Mouse (Mus musculus): Measurements from ENCODE around the gene Fam102b. TPM values are rescaled to one million over a fixed set of nuclear protein-coding genes. Genes with fewer than 3 reads are reported as not detected.

The Fam102b gene
- 3.0 and 3.2 TPM in 2 replicates for polyA plus RNA-seq (2015; fragmentation: Nextera tagmentation; extraction: Ambion mirVana)

DNA sequence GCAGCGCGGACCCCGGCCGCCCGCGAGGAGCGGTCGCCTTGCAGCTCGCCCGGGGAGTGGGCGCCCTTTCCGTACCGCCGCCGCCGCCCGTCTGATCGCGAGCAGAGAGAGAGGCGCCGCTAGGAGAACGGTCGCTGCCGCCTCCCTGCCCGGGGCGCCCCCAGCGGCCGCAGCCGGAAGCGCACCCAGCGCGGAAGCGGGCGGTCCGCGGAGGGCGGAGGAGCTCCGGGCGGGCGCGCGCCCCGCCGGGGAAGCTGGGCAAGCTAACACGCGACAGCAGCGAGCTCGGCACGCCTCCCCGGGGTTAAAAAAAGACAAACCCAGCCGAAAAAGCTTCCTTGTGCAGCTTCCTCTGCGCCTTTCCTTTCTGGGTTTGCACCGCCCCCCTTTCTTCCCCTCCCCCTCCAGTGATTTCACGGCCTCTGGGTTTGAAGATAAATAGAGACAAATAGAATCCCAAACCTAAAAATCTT is at the start of gene Fam102b:
Fam102b (minus strand) TSS at position 93 of the 473 bp plus-strand sequence.
- H3K4me2 ChIP-seq: peak within 1 kb of the TSS; percentile 93
- peak within 1 kb of the TSS; percentile 82 for H3K27ac ChIP-seq (replicated peaks)
- H3K4me1 ChIP-seq: peaks cover 32% of the 10 kb centered on the region
- peak within 1 kb of the TSS; percentile 96 for H3K9ac ChIP-seq
- ATAC-seq (ENCODE audit: extremely low read depth, insufficient number of reproducible peaks, low FRiP score, low TSS enrichment): peak; percentile 74
- no peaks in the 10 kb centered on the region for H3K36me3 ChIP-seq
- H3K9me3 ChIP-seq: no peaks in the 10 kb centered on the region
- H3K27me3 ChIP-seq (replicated peaks): no peaks in the 10 kb centered on the region
- WGBS: under 1% methylated on average over 38 of the region's 54 CpGs
- peak within 1 kb of the TSS; percentile 82 for H3K4me3 ChIP-seq

DNA sequence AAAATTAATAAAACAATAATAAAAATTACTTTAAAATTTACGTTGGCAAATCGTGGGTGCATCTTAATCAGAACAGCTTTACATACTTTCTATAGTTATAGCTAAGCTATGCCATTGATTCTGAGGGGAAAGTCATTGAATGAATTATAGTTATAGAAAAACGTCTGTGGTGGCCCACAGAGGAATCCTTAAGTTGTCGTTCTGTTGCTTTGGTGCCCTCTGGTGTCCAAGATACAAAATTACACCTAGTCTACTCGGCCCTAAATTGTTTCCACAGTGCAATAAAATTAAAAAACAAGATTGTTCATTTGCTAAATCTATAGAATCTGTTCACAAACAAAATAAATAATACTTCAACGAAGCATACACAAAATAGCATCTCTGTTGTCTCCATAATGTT is 35.6 kb upstream of the Fam102b start:
- no peak overlapping the region for H3K4me3 ChIP-seq
- no peaks in the 10 kb centered on the region for H3K9me3 ChIP-seq
- ATAC-seq (ENCODE audit: extremely low read depth, insufficient number of reproducible peaks, low FRiP score, low TSS enrichment): no peak
- H3K27me3 ChIP-seq (replicated peaks): no peaks in the 10 kb centered on the region
- H3K9ac ChIP-seq: no peak overlapping the region
- H3K27ac ChIP-seq (replicated peaks): no peak overlapping the region
- WGBS: 2% methylated on average over 6 of the region's 6 CpGs
- no peak overlapping the region for H3K4me2 ChIP-seq
- H3K4me1 ChIP-seq: no peaks in the 10 kb centered on the region
- no peaks in the 10 kb centered on the region for H3K36me3 ChIP-seq

DNA sequence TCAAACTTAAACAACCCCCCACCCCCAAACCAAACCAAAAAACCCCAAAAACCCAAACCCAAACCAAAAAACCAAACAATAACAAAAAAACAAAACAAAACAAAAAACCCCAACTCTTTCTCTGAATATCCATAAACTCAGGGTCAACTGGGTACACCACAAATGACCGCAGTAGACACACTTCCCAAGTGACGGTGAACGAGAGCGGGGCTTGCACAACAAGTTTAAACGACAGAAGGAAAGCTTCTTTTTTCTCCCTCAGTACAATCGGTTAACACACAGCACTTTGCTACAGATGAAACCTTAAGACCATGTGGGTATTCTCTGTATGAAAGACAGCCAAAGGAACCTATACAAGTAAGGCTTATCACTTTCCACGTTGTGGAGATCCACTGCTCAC is 35.0 kb upstream of the Fam102b start:
- Histone ChIP-seq H3K36me3 (no peaks in the 10 kb centered on the region), H3K4me3 (no peak overlapping the region), H3K27me3 (replicated peaks) (no peaks in the 10 kb centered on the region), H3K4me2 (no peak overlapping the region), H3K9me3 (no peaks in the 10 kb centered on the region), H3K27ac (replicated peaks) (no peak overlapping the region), H3K4me1 (no peaks in the 10 kb centered on the region), H3K9ac (no peak overlapping the region)
- whole genome bisulfite sequencing: 67% methylated on average over 7 of the region's 7 CpGs
- no peak for ATAC-seq (ENCODE audit: extremely low read depth, insufficient number of reproducible peaks, low FRiP score, low TSS enrichment)

DNA sequence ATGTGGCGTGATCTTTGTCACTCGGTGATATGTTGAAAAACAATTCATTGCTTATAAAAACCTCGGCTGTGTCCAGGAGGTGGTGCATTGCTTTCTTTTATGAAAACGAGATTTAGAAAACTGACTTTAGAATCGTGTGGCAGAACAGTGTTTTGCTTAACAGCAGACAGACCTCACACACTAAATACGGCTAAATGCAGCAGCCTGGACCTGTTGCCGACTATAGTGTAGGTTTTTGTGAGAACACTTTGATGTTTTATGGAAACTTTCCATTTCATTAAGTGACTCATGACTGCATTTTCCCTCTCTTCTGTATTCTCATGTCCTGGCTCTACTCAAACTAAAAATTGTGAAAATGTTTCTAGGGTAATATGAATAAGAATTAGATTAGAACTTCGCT is 32.5 kb upstream of the Fam102b start:
- no peaks in the 10 kb centered on the region for H3K9me3 ChIP-seq
- H3K27ac ChIP-seq (replicated peaks): no peak overlapping the region
- no peak for ATAC-seq (ENCODE audit: extremely low read depth, insufficient number of reproducible peaks, low FRiP score, low TSS enrichment)
- H3K4me3 ChIP-seq: no peak overlapping the region
- no peak overlapping the region for H3K9ac ChIP-seq
- no peaks in the 10 kb centered on the region for H3K36me3 ChIP-seq
- 62% methylated on average over 8 of the region's 8 CpGs for WGBS
- H3K4me1 ChIP-seq: no peaks in the 10 kb centered on the region
- H3K27me3 ChIP-seq (replicated peaks): no peaks in the 10 kb centered on the region
- no peak overlapping the region for H3K4me2 ChIP-seq

DNA sequence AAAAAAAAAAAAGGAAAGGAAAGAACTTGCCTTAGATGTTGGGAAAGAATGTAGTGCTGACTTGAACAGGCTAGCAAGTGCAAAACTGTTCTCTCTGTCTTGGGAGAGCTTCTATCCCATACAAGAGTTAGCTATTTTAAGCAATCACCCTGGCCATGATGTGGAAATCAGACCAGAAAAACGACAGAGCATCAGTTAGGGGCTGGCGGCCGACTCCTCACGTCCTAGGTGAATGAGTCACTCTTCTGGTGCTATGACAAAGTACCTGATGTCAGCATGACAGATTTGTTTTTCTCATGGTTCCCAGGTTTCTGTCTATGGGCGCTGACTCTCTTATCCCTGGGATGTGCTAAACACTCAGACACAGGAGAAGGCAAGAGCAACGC is 24.5 kb upstream of the Fam102b start:
- 57% methylated on average over 6 of the region's 6 CpGs for WGBS

DNA sequence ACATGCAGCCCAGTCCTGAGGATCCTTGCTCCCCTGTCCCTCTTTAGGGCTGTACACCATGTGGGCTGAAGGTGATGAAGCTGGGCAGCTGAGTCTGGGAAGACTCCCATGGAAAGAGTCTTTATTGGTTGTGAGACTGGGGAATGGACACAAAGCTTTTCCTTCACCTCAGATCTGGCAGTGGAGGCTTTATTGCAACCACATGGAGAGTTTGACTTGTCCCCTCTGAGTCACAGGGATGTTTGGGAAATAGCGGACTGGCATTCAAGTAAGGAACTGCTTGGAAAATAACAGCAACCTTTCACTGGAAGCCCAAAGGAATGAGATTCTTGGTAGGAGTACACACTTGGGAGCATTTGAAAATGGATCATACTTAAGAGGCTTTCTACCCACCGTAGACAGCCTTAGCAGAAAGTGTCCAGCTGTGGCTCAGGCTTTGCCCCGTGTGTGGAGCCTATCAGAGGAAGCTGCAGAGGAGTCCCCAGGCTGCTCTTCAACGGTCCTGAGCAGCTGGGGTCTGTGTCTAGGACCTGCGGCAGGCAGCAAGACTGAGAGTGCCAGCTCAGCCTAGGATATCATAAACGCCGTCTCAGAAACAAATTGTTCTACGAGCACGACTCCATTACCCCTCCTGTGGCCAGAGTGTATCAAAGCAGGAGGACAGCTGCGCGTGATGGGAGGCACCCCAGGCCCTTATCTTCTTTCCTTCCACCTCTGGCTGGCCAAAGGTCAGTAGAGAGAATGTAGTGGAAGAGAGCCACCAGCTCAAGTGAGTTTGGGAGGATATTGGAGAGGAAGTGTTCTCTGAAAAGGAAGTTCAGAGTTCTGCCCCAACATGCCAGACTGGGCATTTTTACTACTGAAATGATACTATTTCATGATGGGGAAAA is 23.9 kb upstream of the Fam102b start:
- no peak for ATAC-seq (ENCODE audit: extremely low read depth, insufficient number of reproducible peaks, low FRiP score, low TSS enrichment)
- 13% methylated on average over 11 of the region's 11 CpGs for WGBS

More for the DNA sequence above, 24.5 kb upstream of the Fam102b start:
- peaks cover 16% of the 10 kb centered on the region for H3K4me1 ChIP-seq
- no peak overlapping the region for H3K9ac ChIP-seq
- no peaks in the 10 kb centered on the region for H3K36me3 ChIP-seq
- ATAC-seq (ENCODE audit: extremely low read depth, insufficient number of reproducible peaks, low FRiP score, low TSS enrichment): no peak
- H3K4me2 ChIP-seq: peak overlapping the region; percentile 45
- H3K4me3 ChIP-seq: no peak overlapping the region
- H3K27me3 ChIP-seq (replicated peaks): no peaks in the 10 kb centered on the region
- no peak overlapping the region for H3K27ac ChIP-seq (replicated peaks)
- no peaks in the 10 kb centered on the region for H3K9me3 ChIP-seq

DNA sequence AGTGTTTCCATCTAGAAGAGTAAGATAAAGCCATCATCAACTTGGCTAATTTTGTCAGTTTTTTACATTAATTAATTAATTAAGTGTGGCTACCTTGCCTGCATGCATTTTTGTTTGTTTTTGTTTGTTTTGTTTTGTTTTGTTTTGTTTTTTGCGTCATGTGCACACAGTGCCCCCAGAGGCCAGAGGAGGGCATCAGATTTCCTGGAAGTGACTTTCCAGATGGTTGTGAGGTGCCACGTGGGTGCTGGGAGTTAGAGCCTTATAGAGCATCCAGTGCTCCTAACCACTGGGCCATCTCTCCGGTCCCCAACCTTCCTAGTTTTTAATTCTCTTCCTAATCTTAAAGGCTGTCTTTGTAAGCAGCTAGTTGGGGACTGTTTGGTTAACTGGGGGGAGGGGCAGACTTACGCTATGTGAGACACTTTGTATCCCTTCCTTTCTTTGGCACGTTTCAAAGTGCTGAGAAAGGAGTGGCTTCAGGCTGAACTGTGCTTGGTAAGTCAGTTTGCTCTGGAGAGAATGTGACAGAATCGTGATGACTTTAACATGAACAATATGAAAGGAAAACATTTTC is 20.4 kb upstream of the Fam102b start:
- H3K4me2 ChIP-seq: no peak overlapping the region
- no peak overlapping the region for H3K4me3 ChIP-seq
- no peak for ATAC-seq (ENCODE audit: extremely low read depth, insufficient number of reproducible peaks, low FRiP score, low TSS enrichment)
- no peaks in the 10 kb centered on the region for H3K27me3 ChIP-seq (replicated peaks)
- no peak overlapping the region for H3K9ac ChIP-seq
- no peaks in the 10 kb centered on the region for H3K36me3 ChIP-seq
- H3K4me1 ChIP-seq: peaks cover 16% of the 10 kb centered on the region
- 39% methylated on average over 6 of the region's 6 CpGs for WGBS
- H3K27ac ChIP-seq (replicated peaks): no peak overlapping the region
- no peaks in the 10 kb centered on the region for H3K9me3 ChIP-seq

More for the DNA sequence above, 23.9 kb upstream of the Fam102b start:
- H3K4me2 ChIP-seq: peak overlapping the region; percentile 45
- H3K27ac ChIP-seq (replicated peaks): no peak overlapping the region
- peak overlapping the region; percentile 47; the same call in 1 of the 2 replicates for H3K9ac ChIP-seq
- H3K4me1 ChIP-seq: peaks cover 16% of the 10 kb centered on the region
- H3K36me3 ChIP-seq: no peaks in the 10 kb centered on the region
- no peaks in the 10 kb centered on the region for H3K27me3 ChIP-seq (replicated peaks)
- no peaks in the 10 kb centered on the region for H3K9me3 ChIP-seq
- H3K4me3 ChIP-seq: no peak overlapping the region

GRCm38 (mm10) chr3:109046428-109046827 is 19.0 kb upstream of the Fam102b start:
- Histone ChIP-seq H3K36me3 (no peaks in the 10 kb centered on the region), H3K4me2 (no peak overlapping the region), H3K9me3 (no peaks in the 10 kb centered on the region), H3K4me3 (no peak overlapping the region), H3K27me3 (replicated peaks) (no peaks in the 10 kb centered on the region), H3K27ac (replicated peaks) (no peak overlapping the region), H3K9ac (no peak overlapping the region), H3K4me1 (peaks cover 9% of the 10 kb centered on the region)
- WGBS: 75% methylated on average over 3 of the region's 3 CpGs
- ATAC-seq (ENCODE audit: extremely low read depth, insufficient number of reproducible peaks, low FRiP score, low TSS enrichment): no peak

DNA sequence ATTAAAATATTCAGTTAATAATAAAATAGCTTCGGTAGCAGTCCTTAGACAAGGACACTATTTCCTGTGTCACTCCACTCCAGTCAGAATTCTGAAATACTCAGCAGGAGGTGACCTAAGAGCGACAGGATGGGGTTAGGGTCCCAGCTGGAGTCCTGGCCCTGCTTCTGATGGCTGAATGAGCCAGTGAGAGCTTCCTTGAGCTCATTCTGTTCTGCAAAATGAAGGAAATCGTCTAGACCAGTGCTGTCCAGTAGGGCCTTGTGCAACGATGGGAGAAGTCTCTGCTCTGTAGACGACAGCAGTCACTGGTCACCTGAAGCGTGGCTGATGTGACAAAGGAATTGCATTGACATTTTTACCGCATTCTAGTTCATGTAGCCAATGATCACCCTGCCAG is 16.0 kb upstream of the Fam102b start:
- no peaks in the 10 kb centered on the region for H3K9me3 ChIP-seq
- no peak overlapping the region for H3K9ac ChIP-seq
- WGBS: 59% methylated on average over 7 of the region's 7 CpGs
- no peak overlapping the region for H3K4me3 ChIP-seq
- no peaks in the 10 kb centered on the region for H3K36me3 ChIP-seq
- H3K27me3 ChIP-seq (replicated peaks): no peaks in the 10 kb centered on the region
- H3K4me2 ChIP-seq: no peak overlapping the region
- ATAC-seq (ENCODE audit: extremely low read depth, insufficient number of reproducible peaks, low FRiP score, low TSS enrichment): no peak
- no peak overlapping the region for H3K27ac ChIP-seq (replicated peaks)
- H3K4me1 ChIP-seq: 0 out of 2 replicates have a peak, but pooled peaks cover 4% of the 10 kb centered on the region

GRCm38 (mm10) chr3:109040908-109041307 is 13.5 kb upstream of the Fam102b start:
- Histone ChIP-seq H3K9ac (no peak overlapping the region), H3K4me1 (no peaks in the 10 kb centered on the region), H3K27ac (replicated peaks) (no peak overlapping the region), H3K4me2 (no peak overlapping the region), H3K9me3 (no peaks in the 10 kb centered on the region), H3K36me3 (no peaks in the 10 kb centered on the region), H3K27me3 (replicated peaks) (no peaks in the 10 kb centered on the region), H3K4me3 (no peak overlapping the region)
- ATAC-seq (ENCODE audit: extremely low read depth, insufficient number of reproducible peaks, low FRiP score, low TSS enrichment): no peak
- 73% methylated on average over 4 of the region's 4 CpGs for WGBS

- Histone ChIP-seq H3K27ac (replicated peaks) (no peak overlapping the region), H3K9me3 (peaks cover 3% of the 10 kb centered on the region; the same call in 1 of the 2 replicates), H3K27me3 (replicated peaks) (no peaks in the 10 kb centered on the region), H3K4me2 (no peak overlapping the region), H3K36me3 (no peaks in the 10 kb centered on the region), H3K4me3 (no peak overlapping the region), H3K4me1 (no peaks in the 10 kb centered on the region), H3K9ac (no peak overlapping the region)
- no peak for ATAC-seq (ENCODE audit: extremely low read depth, insufficient number of reproducible peaks, low FRiP score, low TSS enrichment)
- WGBS: 79% methylated on average over 1 of the region's 1 CpGs
Observed at GRCm38 (mm10) chr3:109034411-109034810, 7.0 kb upstream of the Fam102b start.
